Mouse (Mus musculus) cerebellum, postnatal 10 days (tissue): ENCODE measurements around the gene Atxn10.

Source experiments
- DNase-seq, 2 experiments: peaks; one replicate each; pipeline ENCODE4 v3.0.0; 2021; ENCODE audit warnings: mixed read lengths in 2 of 2

The Atxn10 gene

DNA sequence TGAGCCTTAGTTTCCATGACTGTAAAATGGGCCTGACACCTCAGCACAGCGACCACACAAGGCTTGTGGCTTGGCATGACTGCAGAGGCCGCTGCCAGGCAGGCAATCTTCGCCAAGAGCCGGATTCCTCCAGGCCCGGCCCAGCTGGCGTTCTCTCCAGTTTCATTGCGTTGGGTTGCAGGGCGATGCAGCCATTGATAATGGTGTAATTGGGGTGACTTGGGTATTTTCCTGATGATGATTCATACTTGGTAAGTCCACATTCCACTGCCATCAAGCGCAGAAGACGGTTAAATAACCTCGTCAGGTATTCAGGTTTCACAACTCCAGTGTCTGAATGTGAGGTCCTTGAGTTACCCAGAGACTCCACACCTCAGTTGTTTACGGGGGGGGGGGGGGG, 143.3 kb downstream of the Atxn10 start:
- peak; percentile 76 to 80 for DNase-seq

DNA sequence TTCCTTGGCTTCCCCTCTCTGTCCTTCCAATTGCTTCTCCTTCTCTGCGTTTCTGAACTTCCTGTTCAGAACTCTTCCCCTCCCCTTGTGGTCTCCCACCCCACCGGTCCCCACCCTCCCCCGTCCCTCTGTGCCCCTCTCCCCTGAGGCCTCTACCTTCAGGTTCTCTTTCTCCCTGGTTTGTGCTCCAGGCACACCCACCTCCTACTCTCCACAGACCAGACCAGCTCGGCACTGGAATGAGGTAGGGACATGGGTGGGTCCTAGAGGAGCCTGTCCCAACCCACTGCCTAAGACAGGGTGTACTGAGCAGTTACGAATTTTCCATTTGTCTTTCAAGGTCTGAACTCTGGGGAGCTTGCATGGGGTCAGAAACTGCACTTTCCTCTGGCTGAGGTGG, 143.9 kb downstream of the Atxn10 start:
- DNase-seq: no peak

DNA sequence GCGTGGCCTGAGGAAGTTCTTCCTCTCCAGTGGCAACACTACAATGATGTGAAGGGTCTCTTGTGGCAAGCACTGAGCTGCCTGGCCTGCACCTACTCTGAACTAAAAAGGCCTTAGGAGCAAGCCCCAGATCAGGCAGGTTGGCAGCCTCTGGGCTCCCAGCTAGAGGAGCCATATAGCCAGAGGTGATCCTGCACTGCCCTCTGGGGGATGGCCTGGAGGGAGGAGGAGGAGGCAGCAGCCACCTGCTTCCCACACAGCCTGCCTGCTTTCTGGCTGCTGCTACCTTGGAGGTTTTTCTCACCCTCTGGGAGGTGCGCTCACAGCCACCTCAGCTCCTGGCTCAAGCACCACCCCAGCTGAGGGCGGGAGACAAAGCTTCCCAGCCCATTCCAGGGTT, 144.6 kb downstream of the Atxn10 start:
- peak; percentile 52 for DNase-seq

DNA sequence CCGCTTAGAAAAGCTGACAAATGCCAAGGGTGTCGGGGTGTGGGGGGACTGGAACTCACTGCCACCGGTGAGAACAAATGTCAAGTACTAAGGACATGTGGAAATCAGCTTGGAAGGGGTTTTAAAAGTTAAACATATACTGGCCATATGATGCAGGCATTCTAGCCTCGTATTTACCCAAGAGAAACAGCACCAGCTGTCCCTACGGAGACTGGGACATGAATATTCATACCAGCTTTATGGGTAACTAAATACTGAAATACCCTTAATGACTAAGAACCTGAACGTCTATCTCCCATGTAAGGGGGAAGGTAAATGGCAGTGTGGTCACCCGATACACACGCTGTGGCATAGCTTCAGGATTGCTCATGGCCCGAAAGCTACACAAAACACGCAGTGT, 152.9 kb downstream of the Atxn10 start:
- no peak for DNase-seq

DNA sequence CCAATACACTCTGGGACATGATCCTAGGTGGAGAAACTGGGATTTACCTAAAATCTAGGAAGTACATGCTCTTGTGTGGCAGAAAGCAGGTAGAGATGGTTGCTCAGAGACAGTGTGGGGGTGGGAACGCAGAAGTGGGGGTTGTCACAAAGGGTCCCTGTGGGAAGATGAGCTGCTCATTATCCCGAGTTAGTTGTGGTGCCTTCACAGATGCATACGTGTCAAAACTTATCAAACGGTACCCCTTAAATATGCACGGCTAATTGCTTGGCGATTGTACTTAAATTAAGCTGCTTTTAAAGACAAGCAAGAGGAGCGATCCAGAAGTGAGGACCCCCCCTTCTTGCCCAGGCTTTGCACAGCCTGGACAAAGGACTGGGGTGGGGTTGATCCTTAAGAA, 153.7 kb downstream of the Atxn10 start:
- DNase-seq: no peak

DNA sequence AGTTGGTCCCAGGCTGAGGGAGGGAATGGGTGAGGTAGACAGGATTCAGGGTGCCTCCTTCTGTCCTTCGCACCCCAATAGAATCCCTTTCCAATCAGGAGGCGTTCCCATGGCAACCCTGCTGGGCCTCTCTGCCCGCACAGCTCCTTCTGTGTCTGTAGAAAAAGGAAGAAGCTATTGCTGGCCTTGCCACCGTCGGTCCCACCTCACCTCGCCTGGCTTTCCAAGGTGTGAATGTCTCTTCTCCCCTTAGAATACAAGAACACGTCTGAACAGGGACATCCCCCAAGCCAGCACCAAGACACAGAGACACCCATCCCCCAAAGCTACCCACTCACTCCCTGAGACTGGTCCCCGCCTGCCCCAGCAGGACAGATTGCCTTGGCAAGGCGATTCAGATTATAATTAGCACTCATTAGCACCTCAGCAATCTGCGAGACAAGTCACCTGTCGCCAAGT, 158.1 kb downstream of the Atxn10 start:
- peak; percentile 66 to 69 for DNase-seq

DNA sequence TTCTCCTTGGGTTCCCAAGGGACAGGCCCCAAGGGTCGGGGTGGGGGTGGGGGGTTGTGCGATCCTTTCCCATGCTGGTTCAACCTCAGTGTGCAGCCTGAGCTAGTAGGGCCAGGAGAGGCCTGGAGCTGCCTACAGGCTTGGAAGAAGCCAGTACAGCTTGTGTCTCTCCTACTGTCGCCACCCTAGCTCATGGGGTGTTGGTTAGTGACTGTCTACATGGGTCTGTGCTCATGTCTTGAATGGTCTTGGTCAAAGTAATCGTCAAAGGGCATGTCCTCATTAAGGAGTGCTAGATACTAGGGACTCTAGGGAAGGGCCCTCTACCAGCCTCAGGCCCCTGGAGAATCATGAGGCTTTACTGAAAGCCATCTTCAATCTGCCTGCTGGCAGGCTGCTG, 161.5 kb downstream of the Atxn10 start:
- DNase-seq: no peak

DNA sequence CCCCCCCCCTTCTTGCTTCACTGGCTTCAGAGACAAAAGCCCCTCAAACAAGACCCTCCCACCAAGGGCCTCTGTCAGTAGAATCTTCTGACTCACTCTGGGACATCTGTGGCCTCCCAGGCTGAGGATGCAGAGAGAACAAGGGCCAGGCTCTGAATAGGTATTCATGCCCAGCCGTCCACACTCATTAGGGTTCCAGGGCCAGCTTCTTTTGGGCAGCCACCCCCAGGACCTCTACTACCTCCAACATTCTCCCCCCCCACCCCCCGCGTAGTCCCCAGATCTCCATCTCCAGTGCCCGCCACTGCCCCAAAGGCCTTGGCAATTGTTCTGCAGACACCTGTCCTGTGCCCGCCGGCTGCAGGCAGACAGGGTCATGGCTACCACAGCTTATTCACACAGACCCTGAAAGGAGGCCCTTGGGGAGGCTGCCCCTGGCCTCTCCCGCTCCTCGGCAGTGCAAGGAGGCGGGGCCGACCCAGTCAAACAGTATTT, 162.0 kb downstream of the Atxn10 start:
- DNase-seq: peak in 1 of 2 experiments; percentile 29

DNA sequence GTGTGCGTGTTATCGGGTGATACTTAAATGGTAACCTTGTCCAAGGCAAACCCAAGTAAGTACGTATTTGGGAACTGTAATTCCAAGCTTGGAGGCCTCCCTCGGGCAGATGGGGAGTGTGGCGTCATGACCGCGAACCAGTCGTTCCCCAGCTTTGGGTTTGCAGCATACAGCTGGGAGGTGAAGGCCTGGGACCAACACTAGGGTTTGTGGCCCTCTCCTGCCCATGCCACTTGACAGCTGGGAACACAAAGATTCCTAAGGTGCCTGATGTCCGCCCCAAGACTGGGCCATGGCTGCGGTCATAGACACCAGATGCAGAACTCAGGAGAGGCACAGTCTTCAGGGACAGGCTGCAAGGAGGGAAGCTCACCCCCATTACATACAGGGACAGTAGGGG, 164.2 kb downstream of the Atxn10 start:
- no peak for DNase-seq

DNA sequence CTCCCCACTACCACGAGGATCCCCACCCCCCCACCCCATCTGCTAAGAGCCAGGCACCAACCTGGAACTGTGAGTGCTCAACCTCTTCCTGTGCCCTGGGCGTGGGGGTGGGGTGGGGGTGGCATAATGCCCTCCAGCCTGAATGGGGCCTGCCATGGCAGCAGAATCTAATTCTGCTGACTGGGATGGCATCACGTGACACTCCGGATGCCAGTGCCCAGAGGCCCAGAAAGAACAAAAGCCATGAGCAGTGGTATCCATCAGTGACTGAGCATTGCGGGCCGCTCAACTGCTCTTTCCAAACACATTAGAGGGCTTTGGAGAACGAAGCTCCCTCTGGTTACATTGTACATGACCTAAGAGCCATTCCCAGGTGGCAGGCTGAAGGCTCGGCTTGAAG, 167.1 kb downstream of the Atxn10 start, which contains the start of gene 7530416G11Rik:
Gene 7530416G11Rik (minus strand): TSS at position 101 of the 400 bp plus-strand sequence.
- DNase-seq: peak; percentile 25 to 50

DNA sequence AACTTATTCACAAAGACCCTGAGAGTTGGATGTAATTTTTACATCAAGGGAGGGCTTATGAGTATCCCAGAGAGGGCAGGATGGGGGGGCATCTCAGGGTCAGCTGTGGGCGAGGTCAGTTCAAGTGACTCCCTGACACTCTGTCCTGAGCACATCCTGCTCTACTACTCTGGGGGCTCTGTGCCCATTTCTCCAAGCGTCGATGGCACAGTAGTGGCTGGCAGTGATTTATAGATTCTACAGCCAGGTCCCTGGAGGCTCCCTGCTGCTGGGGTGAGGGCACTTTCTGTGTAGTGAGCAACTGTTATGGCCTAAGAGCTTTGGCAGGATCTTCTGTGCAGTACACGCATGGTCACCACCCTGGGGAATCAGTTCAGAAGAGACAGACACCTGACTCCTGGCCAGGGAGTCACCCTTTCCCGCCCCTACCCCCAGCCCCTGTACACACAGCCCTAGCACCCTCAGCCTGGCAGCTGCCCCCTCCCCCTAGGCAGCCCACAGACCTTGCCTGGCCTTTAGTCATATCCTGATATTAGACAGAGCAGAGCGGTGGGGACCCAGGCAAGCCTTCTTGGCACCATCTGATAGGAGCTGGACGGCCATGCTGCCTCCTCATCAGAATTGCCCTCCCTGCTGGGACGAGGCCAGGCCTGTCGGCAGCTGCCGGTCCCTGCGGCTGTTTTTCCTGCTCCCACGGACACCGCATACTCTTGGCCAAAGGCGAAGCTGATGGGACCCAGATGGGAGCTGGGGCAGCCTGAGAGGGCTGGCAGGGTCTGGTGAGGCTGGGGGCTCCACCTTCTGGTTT, 169.3 kb downstream of the Atxn10 start:
- peak; percentile 86 to 91 for DNase-seq

DNA sequence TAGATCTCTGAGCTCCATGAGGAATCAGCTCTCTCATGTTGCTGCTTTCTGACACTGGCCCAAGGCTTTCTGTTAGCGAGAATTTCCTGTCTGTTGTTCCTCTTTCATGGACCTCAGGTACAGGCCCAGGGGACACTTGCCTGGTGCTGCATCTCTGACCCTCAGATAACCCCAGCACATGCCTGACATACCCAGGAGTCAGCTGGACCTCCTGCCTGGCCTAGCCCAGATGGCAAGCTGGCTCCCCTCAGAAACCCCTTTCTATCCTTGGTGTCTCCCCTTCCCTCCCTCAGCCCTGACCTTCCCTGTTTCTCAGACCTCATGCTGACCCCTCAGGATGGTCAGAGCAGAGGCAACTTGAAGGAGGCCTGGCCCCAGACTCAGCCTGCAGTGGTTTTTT, 170.6 kb downstream of the Atxn10 start:
- no peak for DNase-seq

DNA sequence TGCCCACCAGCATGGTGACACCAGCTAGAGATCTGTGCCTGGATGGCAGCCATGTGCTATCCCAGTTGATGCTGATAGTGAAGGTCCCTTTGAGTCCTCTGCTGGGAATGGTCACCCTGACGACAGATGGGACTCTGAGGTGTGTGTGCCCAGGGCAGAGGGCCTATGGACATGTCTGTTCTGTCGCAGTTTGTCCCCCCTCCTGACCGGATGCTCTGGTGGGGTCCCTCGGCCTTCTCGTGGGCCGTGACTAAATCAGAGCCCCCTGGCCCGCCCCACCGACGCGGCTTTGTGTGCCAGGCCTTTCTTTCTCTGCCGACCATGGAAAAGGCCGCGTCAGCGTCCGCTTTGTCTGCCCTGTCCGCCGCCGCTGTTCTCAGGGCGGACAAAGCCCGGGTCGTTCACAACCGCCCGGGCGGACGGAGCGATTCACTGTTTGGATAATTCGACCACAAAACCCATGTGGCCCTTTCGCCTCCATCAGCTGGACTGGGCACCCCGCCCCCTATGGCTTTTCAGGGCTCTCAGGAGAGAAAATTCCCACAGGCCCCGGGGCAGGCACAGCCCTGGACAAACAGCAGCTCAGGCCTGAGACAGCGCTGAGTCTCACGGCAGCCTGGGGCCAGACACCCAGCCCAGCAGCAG, 171.4 kb downstream of the Atxn10 start:
- peak in 1 of 2 experiments; percentile 23 for DNase-seq
